Mouse (Mus musculus) liver, adult 2 months (tissue): ENCODE data around the gene Gm21983.

Source experiments
- CTCF ChIP-seq: fragments of 200-500 bp; IDR thresholded peaks from 2 replicates; pipeline ENCODE4 v1.5.1; 2011; ENCODE audit warnings: low read depth, low read length, control low read depth
- POLR2A ChIP-seq: fragments of 200-500 bp; IDR thresholded peaks from 2 replicates; pipeline ENCODE4 v1.6.1; 2011; ENCODE audit warnings: low read length, control low read depth; ENCODE audit not compliant: insufficient read depth; ENCODE audit errors: extremely low read depth

- TF ChIP-seq POLR2A (no peak), CTCF (no peak)
Observed at GRCm38 (mm10) chr7:27228865-27229264, 48.0 kb upstream of the Gm21983 start.
